Mouse (Mus musculus): ENCODE measurements at regions not wholly inside any gene's neighbourhood (a gene's known extent, or its start where the extent isn't known, plus 50 kb on each side); places are given as distances from the start of the nearest gene placed in this dataset.

DNA sequence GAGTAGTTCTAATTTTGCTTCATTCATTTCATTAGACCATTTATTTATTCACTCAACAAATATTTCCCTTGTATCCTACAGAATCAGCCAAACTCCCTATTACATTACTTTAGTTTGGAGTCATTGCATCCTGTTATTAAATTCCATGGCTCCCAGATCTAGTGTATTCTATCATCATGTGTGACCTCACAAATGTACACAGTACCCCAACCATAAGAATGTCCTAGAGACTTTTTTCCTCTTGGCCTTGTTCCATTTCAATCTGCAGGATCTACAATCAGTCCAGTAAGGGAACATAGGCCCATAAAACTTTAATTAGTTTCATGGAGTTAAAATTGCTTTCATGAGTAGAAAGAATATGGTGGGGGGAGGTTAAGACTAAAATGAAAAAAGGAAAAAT, 301.2 kb downstream of the Cdk5rap2 start:
- TF ChIP-seq EP300 (IDR thresholded peaks at IDR 0.05; ENCODE audit: low read length) (no peak), POLR2A (IDR thresholded peaks at IDR 0.05; ENCODE audit: low read depth, low read length) (no peak), ETS1 (conservative IDR thresholded peaks at IDR 0.05; ENCODE audit: low read depth, low read length) (no peak), NELFE (IDR thresholded peaks at IDR 0.05; ENCODE audit: low read depth, low read length) (no peak), CTCF (conservative IDR thresholded peaks at IDR 0.05 in 1 of 2, IDR thresholded peaks at IDR 0.05 in 1 of 2; ENCODE audit: low read depth in 2 of 2, low read length in 2 of 2) (no peak), MXI1 (IDR thresholded peaks at IDR 0.05; ENCODE audit: low read depth, low read length) (no peak)

All from CH12.LX (cell line).